Mouse (Mus musculus): ENCODE results near the gene Sdk2.

Gene Sdk2

GRCm38 (mm10) chr11:113928831-113929230, 138.0 kb downstream of the Sdk2 start:
- DNase-seq (ENCODE audit: low spot score): no peak

- DNase-seq (ENCODE audit: low spot score): no peak
These were observed 138.6 kb downstream of the Sdk2 start for GRCm38 (mm10) chr11:113928291-113928690.

- DNase-seq (ENCODE audit: low spot score): no peak
These were observed 139.0 kb downstream of the Sdk2 start for GRCm38 (mm10) chr11:113927826-113928225.

- no peak for DNase-seq (ENCODE audit: low spot score)
These were observed 139.6 kb downstream of the Sdk2 start for GRCm38 (mm10) chr11:113927231-113927630.

GRCm38 (mm10) chr11:113923137-113923536, 143.7 kb downstream of the Sdk2 start:
- no peak for DNase-seq (ENCODE audit: low spot score)

GRCm38 (mm10) chr11:113903131-113903860, 163.6 kb downstream of the Sdk2 start:
- no peak for DNase-seq (ENCODE audit: low spot score)

GRCm38 (mm10) chr11:113901906-113902305, 164.9 kb downstream of the Sdk2 start:
- DNase-seq (ENCODE audit: low spot score): no peak

- no peak for DNase-seq (ENCODE audit: low spot score)
These were observed 168.2 kb downstream of the Sdk2 start for GRCm38 (mm10) chr11:113898671-113899070.

- DNase-seq (ENCODE audit: low spot score): no peak
These were observed 170.8 kb downstream of the Sdk2 start for GRCm38 (mm10) chr11:113896006-113896405.

- DNase-seq (ENCODE audit: low spot score): no peak
These were observed 173.9 kb downstream of the Sdk2 start for GRCm38 (mm10) chr11:113892924-113893323.

- no peak for DNase-seq (ENCODE audit: low spot score)
These were observed 174.8 kb downstream of the Sdk2 start for GRCm38 (mm10) chr11:113892067-113892466.

- DNase-seq (ENCODE audit: low spot score): no peak
These were observed 178.6 kb downstream of the Sdk2 start for GRCm38 (mm10) chr11:113888156-113888750.

GRCm38 (mm10) chr11:113886299-113886698, 180.5 kb downstream of the Sdk2 start:
- DNase-seq (ENCODE audit: low spot score): no peak

- no peak for DNase-seq (ENCODE audit: low spot score)
These were observed 181.9 kb downstream of the Sdk2 start for GRCm38 (mm10) chr11:113884962-113885361.

GRCm38 (mm10) chr11:113883031-113883430, 183.8 kb downstream of the Sdk2 start:
- DNase-seq (ENCODE audit: low spot score): no peak

GRCm38 (mm10) chr11:113881864-113882263, 185.0 kb downstream of the Sdk2 start:
- DNase-seq (ENCODE audit: low spot score): no peak

- no peak for DNase-seq (ENCODE audit: low spot score)
These were observed 199.8 kb downstream of the Sdk2 start for GRCm38 (mm10) chr11:113867066-113867465.

- DNase-seq (ENCODE audit: low spot score): peak; percentile 63
These were observed 201.2 kb downstream of the Sdk2 start for GRCm38 (mm10) chr11:113865627-113866026.

GRCm38 (mm10) chr11:113863408-113863807, 203.4 kb downstream of the Sdk2 start:
- DNase-seq (ENCODE audit: low spot score): no peak

GRCm38 (mm10) chr11:113855661-113856060, 211.2 kb downstream of the Sdk2 start:
- DNase-seq (ENCODE audit: low spot score): no peak

GRCm38 (mm10) chr11:113851750-113852149, 215.1 kb downstream of the Sdk2 start:
- DNase-seq (ENCODE audit: low spot score): no peak

- no peak for DNase-seq (ENCODE audit: low spot score)
These were observed 217.5 kb downstream of the Sdk2 start for GRCm38 (mm10) chr11:113849322-113849721.

GRCm38 (mm10) chr11:113843920-113844319, 222.9 kb downstream of the Sdk2 start:
- no peak for DNase-seq (ENCODE audit: low spot score)

GRCm38 (mm10) chr11:113842879-113843278, 224.0 kb downstream of the Sdk2 start:
- DNase-seq (ENCODE audit: low spot score): no peak

All from urinary bladder, postnatal 10 days (tissue).